Mouse (Mus musculus) kidney, adult 18-20 months (tissue): Measurements from ENCODE around the gene Tlx3.

Source experiments
- DNase-seq: peaks from one replicate; pipeline ENCODE4 v3.0.0; 2021

Gene Tlx3

DNA sequence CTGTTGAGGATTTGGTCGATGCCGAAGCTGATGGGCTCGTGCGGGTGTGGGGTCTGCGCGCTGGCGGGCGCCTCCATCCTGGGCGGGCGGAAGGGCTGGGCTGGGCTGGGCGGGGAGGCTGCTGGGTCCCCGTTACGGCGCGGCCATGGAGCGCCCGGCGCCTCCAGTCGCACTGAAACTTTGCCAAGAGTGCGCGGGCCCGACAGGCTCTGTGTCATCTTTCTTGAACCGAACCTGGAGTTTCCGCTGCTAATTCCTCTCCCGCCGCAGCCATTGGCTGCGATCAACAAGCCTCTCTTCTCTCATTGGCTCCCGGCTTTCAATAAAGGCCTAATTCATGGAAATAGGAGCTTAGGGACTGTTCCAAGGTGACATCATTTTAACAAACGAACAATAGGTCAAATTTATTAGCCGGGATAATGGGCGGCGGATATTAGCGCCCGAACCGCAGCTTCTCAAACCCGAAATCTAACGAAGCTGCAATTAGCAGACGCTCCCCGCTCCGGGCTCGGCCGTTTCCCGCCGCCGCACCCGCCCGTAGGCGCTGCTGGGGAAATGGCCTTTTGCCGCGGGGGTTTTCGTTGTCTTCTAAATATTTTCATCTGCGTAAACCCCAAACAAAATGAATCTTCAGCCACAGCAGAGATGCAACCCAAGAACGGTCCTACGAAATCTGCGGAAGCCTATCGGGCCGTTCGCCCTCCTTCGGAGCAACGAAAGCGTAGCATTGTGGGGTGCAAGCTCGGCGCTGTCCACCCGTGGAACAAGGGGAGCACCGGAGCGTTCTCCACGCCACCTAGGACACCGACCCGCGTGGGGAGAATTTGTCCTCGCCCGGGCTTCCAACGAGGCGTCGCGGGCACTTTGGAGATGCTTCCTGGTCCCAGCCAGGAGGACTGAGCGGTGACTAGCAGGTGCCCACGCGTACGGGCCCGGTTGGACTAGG is at the start of gene Tlx3:
Tlx3 (minus strand) TSS at position 207 of the 946 bp plus-strand sequence.
- DNase-seq: peak; percentile 27

DNA sequence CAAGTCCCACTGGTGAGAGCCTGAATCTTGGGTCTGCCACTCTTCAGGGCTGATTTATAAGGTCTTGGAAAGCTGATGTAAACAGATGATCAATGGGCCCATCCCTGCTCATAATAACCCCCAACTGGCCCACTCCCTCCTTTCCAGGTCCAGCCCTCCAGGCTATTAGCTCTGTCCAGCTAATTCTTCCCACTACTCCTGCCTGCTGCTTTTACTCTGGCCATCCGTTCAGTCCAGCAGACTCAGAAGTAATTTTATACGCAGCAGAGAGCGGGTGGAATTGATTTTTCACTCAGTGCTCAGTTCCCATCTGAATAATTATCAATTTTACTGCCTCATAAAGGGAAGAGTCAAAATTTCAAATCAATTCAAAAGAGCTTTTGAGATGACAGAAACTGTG is 36.9 kb upstream of the Tlx3 start:
- no peak for DNase-seq

DNA sequence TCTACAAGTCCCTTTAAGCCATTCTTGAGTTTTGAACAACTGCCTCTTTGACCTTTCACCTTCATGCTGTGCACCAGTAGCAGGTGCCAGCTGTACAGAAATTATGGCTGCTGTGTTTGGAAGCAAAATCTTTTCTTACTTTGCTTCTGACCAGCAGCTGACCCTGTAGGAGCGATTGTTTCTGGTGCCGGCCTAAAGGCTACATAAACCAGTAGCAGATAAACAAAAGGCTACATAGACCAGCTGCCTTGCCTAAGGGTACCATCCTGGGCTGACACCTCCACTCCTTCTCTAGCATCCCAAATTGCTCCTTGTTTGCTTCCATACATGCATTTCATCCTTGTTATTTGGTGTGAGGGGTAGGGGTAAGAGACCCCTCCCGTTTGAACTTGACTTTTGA is 30.7 kb upstream of the Tlx3 start:
- no peak for DNase-seq

DNA sequence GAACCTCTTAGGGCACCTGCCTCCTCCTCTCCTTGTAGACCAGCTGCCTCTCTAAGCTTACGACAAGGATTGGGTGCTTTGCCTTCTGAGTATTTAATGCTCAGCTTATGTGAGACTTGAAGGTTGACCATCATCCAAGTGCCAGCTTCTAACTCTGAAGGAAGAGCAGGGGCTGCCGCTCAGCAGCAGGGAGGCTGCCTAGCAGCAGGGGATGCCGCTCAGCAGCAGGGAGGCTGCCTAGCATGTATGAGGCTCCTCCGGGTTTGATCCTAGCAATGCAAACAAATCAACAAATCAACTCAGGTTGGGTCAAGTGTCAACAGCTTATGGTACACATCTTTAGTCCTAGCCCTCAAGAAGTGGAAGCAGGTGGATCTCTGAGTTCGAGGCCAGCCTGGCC is 28.7 kb upstream of the Tlx3 start:
- DNase-seq: no peak

DNA sequence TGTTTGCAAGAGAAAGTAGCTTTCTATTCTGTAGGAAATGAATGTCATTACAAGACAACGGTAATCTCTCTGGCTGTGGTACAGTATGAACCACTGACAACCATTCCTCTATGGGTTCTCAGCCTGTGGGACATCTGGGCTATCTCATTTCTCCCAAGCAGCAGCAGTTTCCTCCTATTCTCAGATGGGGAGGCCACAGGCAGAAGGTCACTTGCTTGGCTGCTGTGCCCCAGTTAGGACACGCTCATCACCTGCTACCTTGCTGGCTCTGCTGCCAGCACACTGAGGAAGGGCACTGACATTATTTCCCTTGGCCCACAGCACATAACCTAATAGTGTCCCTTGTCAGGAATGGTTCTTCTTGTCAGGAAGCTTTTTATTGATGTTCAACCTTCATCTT is 24.8 kb upstream of the Tlx3 start:
- no peak for DNase-seq

DNA sequence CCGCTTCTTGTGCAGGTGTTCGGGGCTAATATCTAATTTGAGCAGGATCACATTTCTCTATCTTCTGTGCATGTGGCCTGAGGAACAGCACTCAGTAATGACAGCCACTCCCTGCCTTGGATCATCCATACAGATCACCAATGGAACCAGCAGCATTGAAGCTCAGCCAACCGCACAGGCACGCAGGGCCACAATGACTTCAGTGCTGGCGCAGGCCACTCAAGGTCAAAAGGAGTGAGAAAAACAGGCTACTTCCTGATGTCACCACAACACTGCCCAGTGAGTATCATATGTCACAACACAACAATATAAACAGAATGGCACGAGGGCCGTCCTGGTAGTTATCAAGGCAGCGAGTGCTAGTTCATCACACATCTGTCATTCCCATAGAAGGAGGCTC is 23.1 kb upstream of the Tlx3 start:
- no peak for DNase-seq

DNA sequence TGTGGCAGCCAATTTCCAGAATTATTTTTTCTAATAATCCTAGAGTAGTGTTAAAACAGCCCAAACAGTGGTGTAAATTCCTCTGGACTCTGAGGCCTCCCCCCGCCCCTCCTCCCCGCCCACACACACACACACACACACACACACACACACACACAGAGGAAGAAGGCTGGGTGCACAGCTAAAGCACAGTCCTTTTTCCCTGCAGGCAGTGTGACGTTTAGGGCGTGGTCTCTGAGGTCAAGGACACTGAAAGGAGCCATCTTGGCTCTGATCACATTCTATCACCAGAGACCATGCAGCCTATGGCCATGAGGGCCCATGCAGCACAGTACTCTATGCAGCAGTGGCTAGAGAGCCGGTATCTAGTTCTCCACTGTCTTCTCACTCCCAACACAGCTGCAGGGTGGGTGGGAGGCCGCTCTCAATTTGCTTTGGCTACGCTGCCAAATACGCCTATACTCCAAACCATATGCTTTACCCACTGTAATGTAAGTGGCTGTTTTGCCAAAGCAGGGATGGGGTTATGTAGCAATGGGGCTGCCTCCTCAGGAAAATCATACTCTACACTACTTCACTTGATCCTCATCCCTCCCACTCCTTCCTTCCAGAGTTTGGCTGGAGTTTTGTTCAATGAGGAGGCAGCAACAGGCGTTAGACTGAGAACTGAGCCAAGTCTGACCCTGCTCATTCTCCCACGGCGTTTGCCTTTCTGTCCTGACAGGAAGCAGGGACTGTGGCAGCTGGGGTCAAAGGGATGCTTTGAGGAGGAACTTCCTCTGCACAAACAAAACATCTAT is 18.4 kb upstream of the Tlx3 start:
- no peak for DNase-seq

DNA sequence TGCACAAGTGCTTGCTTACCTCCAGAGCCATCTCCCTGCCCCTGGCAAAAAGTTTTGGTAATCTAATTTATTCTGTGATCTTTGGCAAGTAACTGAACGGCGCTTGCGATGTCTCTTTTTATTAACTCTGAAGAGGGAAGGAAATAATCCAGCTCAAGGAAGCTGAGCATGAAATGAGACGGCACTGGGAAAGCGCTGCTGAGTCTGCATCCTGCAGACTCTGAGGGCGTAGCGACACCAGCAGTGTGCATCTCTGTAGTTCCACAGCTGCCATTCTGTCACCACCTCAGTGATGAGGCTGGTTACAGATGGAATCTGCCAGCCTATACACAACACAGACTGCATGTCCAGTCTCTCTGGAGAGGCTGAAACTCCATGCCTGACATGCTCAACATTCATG is 17.4 kb upstream of the Tlx3 start:
- no peak for DNase-seq

DNA sequence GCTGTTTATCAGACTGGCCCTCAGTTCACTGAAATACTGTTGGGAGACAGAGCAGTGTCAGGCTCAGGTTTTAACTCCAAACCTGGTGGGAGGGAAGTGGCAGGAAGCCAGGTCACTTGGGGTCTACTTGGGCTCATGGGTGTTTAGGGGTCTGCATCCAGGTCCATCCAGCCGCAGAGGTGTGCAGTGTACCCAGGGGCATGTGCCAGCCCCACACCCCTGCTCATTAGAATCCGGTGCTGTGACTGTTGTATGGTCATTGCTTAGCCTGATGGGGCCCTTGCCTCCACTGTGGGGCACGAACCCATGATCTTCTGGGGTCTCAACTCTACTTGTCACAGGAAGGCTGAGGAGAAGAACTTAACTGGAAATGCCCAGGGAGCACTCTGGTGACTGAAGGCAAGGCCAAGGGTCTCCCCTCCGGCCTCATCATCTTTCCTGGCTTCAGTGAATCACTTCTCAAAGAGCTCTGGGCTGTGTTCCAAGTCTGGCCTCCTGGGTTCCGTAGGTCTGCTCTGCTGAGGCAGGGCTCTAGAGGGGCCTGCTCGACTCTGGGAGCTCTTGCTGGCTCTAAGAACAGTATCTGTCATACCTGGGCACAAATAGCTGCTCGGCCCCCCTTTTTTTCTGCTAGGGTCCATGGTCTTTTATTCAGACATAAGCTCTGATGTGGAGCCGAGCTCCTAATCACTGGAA is 14.1 kb upstream of the Tlx3 start:
- DNase-seq: no peak

DNA sequence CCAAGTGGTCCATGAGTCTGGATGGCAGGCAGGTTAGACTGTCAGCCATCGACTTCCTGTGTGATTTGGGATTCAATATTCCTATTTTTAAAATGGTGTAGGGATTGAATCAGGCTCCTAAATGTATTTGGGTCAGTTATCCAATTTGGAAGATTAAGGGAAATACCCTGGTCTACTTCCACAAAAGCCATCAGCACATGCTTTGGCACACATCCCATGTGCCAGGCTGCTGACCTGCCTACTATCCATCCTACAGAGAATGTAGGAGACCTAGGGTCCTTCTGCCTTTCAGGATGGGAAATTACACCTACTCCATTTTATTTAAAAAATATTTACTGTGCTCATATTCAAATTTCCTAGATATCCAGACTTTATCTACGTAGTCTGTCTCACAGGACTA is 4.0 kb upstream of the Tlx3 start:
- no peak for DNase-seq

DNA sequence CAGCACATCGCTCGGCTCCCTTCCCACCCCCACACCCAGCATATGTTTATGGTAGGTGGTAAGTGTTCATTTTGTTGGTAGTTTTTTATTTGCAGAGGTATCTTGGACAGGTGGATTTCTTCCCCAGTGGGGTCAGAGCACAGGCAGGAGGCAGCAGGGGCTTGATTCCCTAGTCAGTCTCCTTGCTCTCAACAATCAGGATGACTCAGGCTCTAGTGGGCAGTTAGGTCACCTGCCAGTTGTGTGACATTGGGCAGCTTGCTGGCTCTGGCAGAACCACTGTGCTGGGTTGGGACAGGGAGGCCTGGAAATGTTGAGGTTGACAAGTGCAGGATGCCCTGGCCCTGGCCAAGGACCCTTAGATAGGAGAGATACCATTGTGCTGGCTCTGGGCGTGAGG is 1.6 kb upstream of the Tlx3 start:
- DNase-seq: no peak

DNA sequence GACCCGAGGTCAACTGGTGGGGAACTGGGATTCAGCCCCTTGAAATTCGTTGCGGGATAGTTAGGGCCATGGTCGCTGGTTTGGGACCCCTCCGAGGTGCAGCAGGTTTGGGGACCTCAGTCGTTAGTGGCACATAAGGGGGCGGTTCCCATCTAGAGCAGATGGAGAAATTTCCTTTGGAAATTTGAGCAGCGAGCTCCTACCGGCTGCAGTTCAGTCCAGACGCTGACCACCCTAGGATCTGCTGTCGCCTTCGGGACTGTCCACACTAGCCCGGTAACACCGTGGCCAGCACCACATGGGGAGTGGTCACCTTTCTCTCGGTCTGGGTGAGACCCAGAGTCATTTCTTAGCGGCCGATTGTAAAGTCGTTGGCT is 928 bp upstream of the Tlx3 start:
- no peak for DNase-seq

DNA sequence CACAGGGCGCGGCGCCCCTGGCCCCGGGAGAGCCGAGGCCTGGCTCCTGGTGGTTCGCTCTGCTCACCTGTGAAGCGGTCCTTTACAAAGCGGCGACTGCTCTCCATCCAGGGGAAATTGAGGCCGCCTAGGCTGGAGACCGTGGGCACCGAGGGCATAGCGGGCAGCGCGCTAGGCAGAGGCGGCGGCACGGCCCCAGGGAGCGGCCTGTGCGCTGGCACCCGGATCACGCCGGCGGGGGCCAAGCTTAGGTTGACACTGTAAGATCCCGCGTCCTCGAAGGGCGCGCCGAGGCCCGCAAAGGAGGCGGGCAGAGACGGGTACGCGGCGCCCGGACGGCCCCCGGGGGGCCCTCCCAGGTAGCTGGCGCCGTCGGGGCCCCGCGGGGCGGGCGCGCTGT is 417 bp downstream of the Tlx3 start:
- DNase-seq: no peak

DNA sequence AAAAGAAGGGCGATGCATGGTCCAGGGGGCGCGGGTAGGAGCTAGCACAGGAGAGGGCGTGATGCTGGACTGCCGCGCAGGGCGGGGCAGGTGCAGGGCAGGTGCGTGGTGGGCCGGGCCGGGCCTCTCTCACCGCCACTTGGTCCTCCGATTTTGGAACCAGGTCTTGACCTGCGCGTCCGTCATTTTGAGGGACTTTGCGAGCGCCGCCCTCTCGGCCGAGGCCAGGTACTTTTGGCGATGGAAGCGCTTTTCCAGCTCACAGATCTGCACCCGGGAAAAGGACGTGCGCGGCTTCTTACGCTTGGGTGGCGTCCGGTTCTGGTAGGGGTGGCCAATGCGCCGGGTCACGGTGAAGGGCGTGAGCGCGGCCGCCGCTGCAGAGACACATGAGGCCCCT is 1.1 kb downstream of the Tlx3 start:
- DNase-seq: peak; percentile 11

DNA sequence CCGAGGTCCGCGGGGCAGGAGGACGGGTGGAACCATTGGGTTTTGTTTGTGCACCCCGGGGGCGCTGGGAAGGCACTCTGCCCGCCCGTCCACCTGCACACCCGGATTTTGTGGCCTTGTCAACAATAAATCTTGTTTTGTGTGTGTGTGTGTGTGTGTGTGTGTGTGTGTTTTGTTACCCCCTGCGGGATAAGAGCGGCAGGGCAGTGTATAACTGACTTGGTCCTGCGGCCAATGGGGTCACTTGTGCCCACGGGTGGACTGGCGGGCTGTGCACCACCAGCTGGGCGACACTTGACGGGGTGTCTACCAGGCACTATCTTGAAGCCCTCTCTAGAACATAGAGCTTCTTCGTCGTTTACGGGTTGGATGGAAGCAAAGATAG is 1.8 kb downstream of the Tlx3 start:
- DNase-seq: no peak

DNA sequence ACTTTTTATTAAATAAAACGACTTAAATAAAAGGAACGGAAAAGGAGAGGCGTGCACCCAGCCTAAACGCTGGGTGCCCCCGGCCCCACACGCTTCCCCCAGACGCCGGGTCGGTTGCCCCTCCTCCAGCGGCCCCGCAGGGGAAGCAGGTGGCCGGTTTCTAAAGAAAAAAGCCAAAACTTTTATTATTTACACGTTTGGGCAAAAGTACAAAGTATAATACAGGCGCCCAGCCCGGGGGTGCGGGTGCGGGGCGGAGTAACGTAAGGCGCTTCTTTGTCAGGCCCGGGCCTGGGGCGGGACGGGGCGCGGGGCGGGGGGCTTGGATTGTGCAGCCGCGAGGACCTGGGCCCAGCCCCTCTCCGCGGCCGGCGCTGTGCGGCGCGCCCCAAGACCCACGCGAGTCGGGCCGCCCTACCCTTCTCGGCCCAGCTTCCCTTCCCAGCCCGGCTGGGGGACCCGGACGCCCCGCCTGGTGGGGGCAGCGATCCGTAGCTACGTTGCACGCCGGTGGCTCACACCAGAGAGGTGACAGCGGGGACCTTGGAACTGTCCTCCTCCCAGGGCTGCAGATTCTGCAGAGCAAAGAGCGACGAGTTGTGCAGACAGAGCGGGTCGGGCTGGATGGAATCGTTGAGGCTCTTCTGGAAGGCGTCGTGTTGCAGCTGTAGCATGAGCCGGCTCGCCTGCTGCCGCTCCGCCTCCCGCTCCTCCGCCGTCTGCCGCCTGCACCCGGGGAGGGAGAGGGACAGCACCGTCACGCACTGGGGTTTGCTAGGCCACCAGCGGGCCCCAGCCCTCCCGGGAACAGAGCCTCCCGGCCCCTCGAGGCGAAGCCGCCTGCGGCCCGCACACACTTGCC is 2.4 kb downstream of the Tlx3 start:
- peak; percentile 29 for DNase-seq

DNA sequence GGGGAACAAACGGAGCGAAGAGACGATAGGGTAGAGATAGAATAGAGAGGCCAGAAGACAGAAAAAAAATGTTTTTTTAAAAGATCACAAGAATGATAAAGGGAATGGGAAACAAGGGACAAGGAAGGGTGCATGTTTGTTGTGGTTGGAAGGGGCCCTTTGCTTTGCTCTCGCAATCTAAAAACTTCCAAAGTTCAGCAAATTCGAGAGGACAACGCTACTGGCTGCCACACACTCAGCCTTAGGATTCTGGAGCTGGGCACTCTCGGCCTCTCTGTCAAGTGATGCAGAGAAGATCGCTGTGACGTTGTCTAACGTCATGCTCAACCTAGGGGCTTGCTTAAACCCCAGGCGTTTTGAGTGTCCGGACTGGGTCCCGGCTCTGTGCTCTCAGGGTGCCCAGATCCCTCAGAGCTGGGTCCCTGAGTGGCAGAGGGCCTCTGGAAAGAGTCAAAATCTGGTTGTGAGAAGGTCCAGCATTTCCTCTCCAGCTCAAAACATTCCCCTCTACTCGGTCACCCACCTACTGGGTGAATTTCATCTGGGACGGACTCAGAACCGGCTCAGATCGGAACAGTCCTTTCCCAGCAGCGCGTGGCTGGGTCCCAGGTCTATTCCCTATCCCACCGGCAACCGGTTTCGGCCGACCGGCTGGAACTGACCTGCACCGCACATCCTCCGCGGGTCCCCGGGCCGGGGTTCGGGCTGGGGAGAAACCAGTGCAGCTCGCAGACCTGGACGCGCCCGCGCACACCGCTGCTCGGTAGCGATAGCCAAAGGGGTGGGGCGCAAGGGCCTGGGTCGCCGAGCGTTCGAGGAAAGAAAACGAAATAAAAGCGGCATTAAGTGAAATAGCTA is 3.3 kb downstream of the Tlx3 start:
- peak; percentile 32 for DNase-seq

DNA sequence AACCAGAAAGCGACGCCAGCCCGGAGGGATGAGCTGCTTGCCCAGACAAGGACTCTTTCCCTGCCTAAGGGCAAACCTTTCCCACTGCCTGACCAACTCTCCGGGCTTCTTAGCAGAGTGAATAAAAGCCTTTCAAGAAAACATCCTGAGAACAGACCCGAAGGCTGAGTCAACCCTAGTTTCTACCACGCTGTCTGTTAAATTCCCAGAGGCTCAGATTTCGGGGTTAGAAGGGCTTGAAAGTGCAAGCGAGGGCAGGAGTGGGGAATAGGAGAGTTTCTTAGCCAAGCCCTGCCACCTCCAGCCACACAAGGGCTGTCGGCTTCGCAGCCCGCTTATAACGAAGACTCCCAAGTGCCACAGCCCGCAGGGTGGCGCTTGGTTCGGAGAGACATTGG is 4.3 kb downstream of the Tlx3 start:
- DNase-seq: peak; percentile 11

DNA sequence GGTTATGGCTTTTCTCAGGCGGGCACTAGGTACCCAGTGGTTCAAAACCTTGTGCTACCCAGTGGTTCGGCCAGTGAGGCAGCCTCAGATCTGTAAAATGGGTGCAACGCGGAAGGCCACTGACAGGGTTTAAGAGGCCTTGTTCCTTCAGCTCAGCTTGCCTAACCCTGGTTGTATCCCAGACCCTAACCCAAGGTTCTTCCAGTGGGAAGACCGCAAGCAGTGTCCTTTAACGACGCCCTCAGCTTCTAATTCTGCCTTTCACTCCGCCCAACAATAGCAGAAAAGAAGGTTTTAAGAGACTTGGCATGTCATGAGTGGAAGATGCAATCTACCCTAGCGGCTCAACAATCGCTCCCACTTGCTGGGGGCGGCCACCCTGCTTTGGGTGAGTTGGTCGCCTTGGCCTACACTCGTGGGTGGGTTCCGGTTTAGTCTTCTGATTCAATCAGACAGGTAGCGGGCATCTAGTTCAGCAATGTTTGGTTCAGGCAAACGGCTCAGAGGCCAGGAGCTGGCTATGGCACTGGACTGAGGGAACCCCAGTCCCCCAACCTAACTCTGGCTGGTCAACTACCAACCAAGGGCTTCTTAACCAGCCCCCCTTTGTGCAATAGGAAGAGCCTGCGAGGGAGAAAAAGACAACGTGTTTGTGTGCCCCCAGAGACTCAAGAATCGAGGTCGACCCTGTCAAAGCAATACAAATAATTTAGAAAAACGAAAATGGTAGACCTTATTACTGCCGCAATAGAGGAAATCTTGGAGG is 4.9 kb downstream of the Tlx3 start:
- DNase-seq: no peak

DNA sequence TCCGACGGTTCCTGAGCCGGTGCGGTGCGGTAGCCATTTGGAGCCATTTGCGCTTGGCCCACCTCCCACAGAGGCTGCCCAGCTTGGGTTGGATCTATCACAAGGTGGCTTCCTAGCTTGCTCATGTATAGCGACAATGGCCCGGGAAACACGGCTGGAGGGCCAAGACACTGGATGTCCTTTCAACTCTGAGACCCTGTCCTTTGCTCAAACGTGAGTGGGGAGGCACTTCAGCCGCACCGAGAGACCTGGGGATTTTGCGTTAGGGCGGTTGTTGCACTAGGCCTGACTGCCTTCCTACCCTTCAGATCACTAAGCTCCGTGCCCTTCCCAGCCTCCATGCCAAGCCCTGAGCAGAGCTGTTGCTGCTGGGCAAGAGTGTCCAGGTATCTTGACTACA is 5.7 kb downstream of the Tlx3 start:
- DNase-seq: no peak

DNA sequence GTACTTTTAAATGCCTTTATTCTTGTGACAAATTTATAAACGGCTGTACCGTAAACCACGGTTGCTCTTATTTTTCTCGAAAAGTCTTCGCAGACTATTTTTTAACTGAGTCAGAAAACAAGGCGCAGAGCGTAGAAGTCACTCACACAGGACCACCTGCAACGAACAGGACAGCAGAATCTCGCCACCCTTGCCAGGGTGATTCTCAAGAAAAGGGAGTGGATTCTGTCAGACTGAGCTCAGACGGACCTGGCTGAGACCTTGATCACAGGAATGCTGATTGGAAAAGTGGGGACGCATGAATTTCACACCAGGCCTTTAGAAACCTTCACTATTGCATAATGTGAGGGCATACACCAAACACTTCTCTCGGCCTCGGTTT is 6.3 kb downstream of the Tlx3 start:
- no peak for DNase-seq
